Mouse (Mus musculus) embryonic facial prominence, embryonic 13.5 days (tissue): ENCODE measurements around the gene Emc6. TPM values are rescaled to one million over a fixed set of nuclear protein-coding genes. Genes with fewer than 3 reads are reported as not detected.

ENCODE experiments used
- polyA plus RNA-seq: library from polyadenylated mRNA; unstranded; fragments of >200 nt; fragmentation: Nextera tagmentation; extraction: Ambion mirVana; gene quantifications from 2 replicates; pipeline ENCODE4 v1.2.1, GENCODE M21; 2015

The Emc6 gene
- polyA plus RNA-seq, 1 experiment from 2014 or later: 102 TPM

Other genes starting within 250 kb of the Emc6 start
- gene Atp2a3, start 215.9 kb downstream of the Emc6 start, polyA plus RNA-seq: 1.3 and 1.6 TPM in 2 replicates
- 0.96 and 1.0 TPM in 2 replicates for gene P2rx1, start 177.9 kb downstream of the Emc6 start, polyA plus RNA-seq
- gene Camkk1, start 158.0 kb downstream of the Emc6 start, polyA plus RNA-seq: 8.4 and 8.6 TPM in 2 replicates
- 14.4 and 14.5 TPM in 2 replicates for gene Ncbp3, start 129.3 kb downstream of the Emc6 start, polyA plus RNA-seq
- 0.22 and 0.32 TPM in 2 replicates for gene Itgae, start 86.5 kb downstream of the Emc6 start, polyA plus RNA-seq
- gene Haspin, start 38.7 kb downstream of the Emc6 start, polyA plus RNA-seq: 14.6 and 16.2 TPM in 2 replicates
- gene P2rx5, start 16.6 kb downstream of the Emc6 start, polyA plus RNA-seq: 0.25 TPM in 1 of 2 replicates, not detected in the other
- gene Tax1bp3, start within 50 bp of the Emc6 start, polyA plus RNA-seq: 199 and 208 TPM in 2 replicates
- 23.5 and 23.6 TPM in 2 replicates for gene Ctns, start 22.0 kb upstream of the Emc6 start, polyA plus RNA-seq
- gene Shpk, start 22.4 kb upstream of the Emc6 start, polyA plus RNA-seq: 1.6 and 1.9 TPM in 2 replicates
- gene Trpv1, start 57.3 kb upstream of the Emc6 start, polyA plus RNA-seq: 0.11 TPM in 1 of 2 replicates, not detected in the other
- gene Trpv3, start 90.4 kb upstream of the Emc6 start, polyA plus RNA-seq: 0.12 and 0.15 TPM in 2 replicates
- 0.42 and 1.7 TPM in 2 replicates for gene Aspa, start 152.6 kb upstream of the Emc6 start, polyA plus RNA-seq
- not detected in 2 replicates for gene Gm49340, start 152.7 kb upstream of the Emc6 start, polyA plus RNA-seq
- not detected in 2 replicates for gene Spata22, start 152.7 kb upstream of the Emc6 start, polyA plus RNA-seq
- not detected in 2 replicates for gene Olfr20, start 173.7 kb upstream of the Emc6 start, polyA plus RNA-seq
- not detected in 2 replicates for gene Olfr376, start 194.2 kb upstream of the Emc6 start, polyA plus RNA-seq
- gene Olfr1, start 222.6 kb upstream of the Emc6 start, polyA plus RNA-seq: not detected in 2 replicates